Mouse (Mus musculus): ENCODE measurements around the gene Prr12.

- TF ChIP-seq HCFC1 (IDR thresholded peaks at IDR 0.05; ENCODE audit: borderline replicate concordance, insufficient read depth, low read length) (no peak), ZNF384 (IDR thresholded peaks at IDR 0.05; ENCODE audit: low read depth, low read length) (no peak), CHD2 (IDR thresholded peaks at IDR 0.05; ENCODE audit: low read depth, low read length) (no peak), MAFK (IDR thresholded peaks at IDR 0.05; ENCODE audit: insufficient read depth, low read depth, low read length) (no peak)
These were observed 20.6 kb upstream of the Prr12 start for GRCm38 (mm10) chr7:45073171-45073707.

All from ES-E14 (cell line).